Mouse (Mus musculus) cerebellum, adult 18-20 months (tissue): ENCODE data around the gene Sucnr1.
"Not testable (repeated sequence)": the region's sequence is repeated elsewhere in the genome, so short reads cannot be mapped to it uniquely, and the experiment has no call there.

Experiments used
- DNase-seq, 2 experiments: peaks; one replicate each; pipeline ENCODE4 v3.0.0; 2021

Sucnr1 gene

GRCm38 (mm10) chr3:60081648-60082047 is at the start of gene Sucnr1:
Sucnr1 (plus strand) TSS chr3:60081869.
- no peak for DNase-seq

- DNase-seq = no peak
Measured at GRCm38 (mm10) chr3:60046221-60046913, 35.3 kb upstream of the Sucnr1 start.

GRCm38 (mm10) chr3:60053231-60053927 is 28.3 kb upstream of the Sucnr1 start:
- DNase-seq = no peak

- no peak for DNase-seq
Measured at GRCm38 (mm10) chr3:60053931-60054330, 27.7 kb upstream of the Sucnr1 start.

- DNase-seq = no peak
Measured at GRCm38 (mm10) chr3:60056451-60056850, 25.2 kb upstream of the Sucnr1 start.

- DNase-seq = peak; percentile 45 to 57
Measured at GRCm38 (mm10) chr3:60057070-60057808, 24.4 kb upstream of the Sucnr1 start.

GRCm38 (mm10) chr3:60057809-60058082 is 23.9 kb upstream of the Sucnr1 start:
- DNase-seq = no peak

- no peak for DNase-seq
Measured at GRCm38 (mm10) chr3:60078883-60079415, 2.7 kb upstream of the Sucnr1 start.

GRCm38 (mm10) chr3:60080572-60080971 is 1.1 kb upstream of the Sucnr1 start:
- DNase-seq = no peak

GRCm38 (mm10) chr3:60082746-60083145 is 1.1 kb downstream of the Sucnr1 start:
- no peak for DNase-seq

GRCm38 (mm10) chr3:60085729-60086128 is 4.1 kb downstream of the Sucnr1 start:
- no peak for DNase-seq

- DNase-seq = no peak
Measured at GRCm38 (mm10) chr3:60091321-60091720, 9.7 kb downstream of the Sucnr1 start.

- DNase-seq = no peak
Measured at GRCm38 (mm10) chr3:60094386-60095156, 12.9 kb downstream of the Sucnr1 start.

GRCm38 (mm10) chr3:60096941-60097340 is 15.3 kb downstream of the Sucnr1 start:
- DNase-seq = no peak

- no peak for DNase-seq
Measured at GRCm38 (mm10) chr3:60097485-60097884, 15.8 kb downstream of the Sucnr1 start.

- DNase-seq = no peak
Measured at GRCm38 (mm10) chr3:60098521-60098920, 16.9 kb downstream of the Sucnr1 start.

- no peak for DNase-seq
Measured at GRCm38 (mm10) chr3:60104462-60105109, 22.9 kb downstream of the Sucnr1 start.

GRCm38 (mm10) chr3:60106446-60106845 is 24.8 kb downstream of the Sucnr1 start:
- not testable (repeated sequence) for DNase-seq

- DNase-seq = no peak
Measured at GRCm38 (mm10) chr3:60107736-60108135, 26.1 kb downstream of the Sucnr1 start.

- no peak for DNase-seq
Measured at GRCm38 (mm10) chr3:60108815-60109214, 27.1 kb downstream of the Sucnr1 start.

- no peak for DNase-seq
Measured at GRCm38 (mm10) chr3:60111135-60111710, 29.6 kb downstream of the Sucnr1 start.
